ENCODE assay signal across 8 mouse cellular contexts in genomic region chr2:120871447-120872336, GRCm38 (mm10). TPM values are rescaled to one million over a fixed set of nuclear protein-coding genes. Genes with fewer than 3 reads are reported as not detected.
DNase-seq lines count a peak whose midpoint lies in the region; TF ChIP-seq lines count a peak whose summit lies in the region.
"Had no signal": no experiment of that assay in that cellular context is flagged by ENCODE, and none has a peak within 500 bp of the region (broad histone marks: within the 10 kb centered on the region; RNA-seq: fewer than 3 reads in every experiment).

No protein-coding gene starts in this region.

- no peak for TF ChIP-seq POLR2A in heart, adult 2 months (IDR thresholded peaks at IDR 0.05; ENCODE audit: insufficient read depth, low read depth, low read length)

- no peak overlapping the region for H3K4me3 ChIP-seq in heart, adult 2 months
- H3K4me3 ChIP-seq: embryonic facial prominence, embryonic 13.5 days had no signal

- no peaks in the 10 kb centered on the region for H3K79me2 ChIP-seq in heart, adult 2 months (replicated peaks; ENCODE audit: control insufficient read depth, insufficient read depth, low read length)

- no peak overlapping the region for H3K9ac ChIP-seq in heart, adult 2 months (ENCODE audit: low read depth, low read length)
- H3K9ac ChIP-seq: embryonic facial prominence, embryonic 13.5 days had no signal

- peaks cover 9% of the 10 kb centered on the region for H3K36me3 ChIP-seq in heart, adult 2 months (ENCODE audit: control insufficient read depth, insufficient read depth, low read length)

- no peak for TF ChIP-seq EP300 in heart, adult 2 months (IDR thresholded peaks at IDR 0.05; ENCODE audit: insufficient read depth, low read depth, low read length)

- peak; percentile 52 for DNase-seq in kidney, postnatal 10 days
- no peak for DNase-seq in kidney, adult 18-20 months
- peak; percentile 69 for DNase-seq in MN1 (ENCODE audit: low spot score)
- no peak for DNase-seq in heart, adult 2 months
- peak; percentile 64 for DNase-seq in lung, postnatal 10 days
- DNase-seq in thymus, postnatal 0 days (ENCODE audit: low spot score): no peak
- no peak for DNase-seq in B cell, adult 2 months

- 30% methylated on average over 9 of the region's 9 CpGs for WGBS in heart, adult 2 months

- peak overlapping the region; percentile 50 for H3K27ac ChIP-seq in heart, adult 2 months
- H3K27ac ChIP-seq: embryonic facial prominence, embryonic 13.5 days had no signal

- no peak for TF ChIP-seq CTCF in heart, adult 2 months (IDR thresholded peaks at IDR 0.05)

- intact Hi-C loops in heart, adult 2 months (cut with DNase I): loop anchor here (5.0 kb wide), 1 partner anchor 139 kb away; no protein-coding TSS in a partner anchor

- peaks cover 6% of the 10 kb centered on the region for H3K4me1 ChIP-seq in heart, adult 2 months (ENCODE audit: control insufficient read depth, insufficient read depth, low read length)
- H3K4me1 ChIP-seq: embryonic facial prominence, embryonic 13.5 days had no signal

- H3K27me3 ChIP-seq in heart, adult 2 months (ENCODE audit: control insufficient read depth, insufficient read depth, low read length): no peaks in the 10 kb centered on the region
- H3K27me3 ChIP-seq: embryonic facial prominence, embryonic 13.5 days had no signal

RNA-seq across cellular contexts. Expression of gene Ttbk2, which starts 21.3 kb away (rescaled TPM):
- 10 to 100 TPM; 12.6 to 13.3 TPM for total RNA-seq in heart, adult 2 months (2021)
- 2.0 and 3.4 TPM in 2 replicates for polyA plus RNA-seq in heart, adult 2 months (2012; rRNA removed)
- polyA plus RNA-seq in thymus, postnatal 0 days (2015; fragmentation: Nextera tagmentation; extraction: Ambion mirVana): 2.7 and 3.7 TPM in 2 replicates

RNA-seq across cellular contexts. Expression of gene Cdan1, which starts 21.8 kb away (rescaled TPM):
- 10 to 100 TPM in 1 of 2 experiments, 1 to 10 TPM in 1; 9.8 to 12.8 TPM for total RNA-seq in heart, adult 2 months (2021)
- 14.0 and 15.0 TPM in 2 replicates for polyA plus RNA-seq in heart, adult 2 months (2012; rRNA removed)
- polyA plus RNA-seq in thymus, postnatal 0 days (2015; fragmentation: Nextera tagmentation; extraction: Ambion mirVana): 8.2 and 8.7 TPM in 2 replicates

Comparison
In these comparisons a context has a peak if more than half of its experiments do, and no peak if none do; other contexts are left out.
1. DNase-seq: peak in kidney, postnatal 10 days (single experiment), MN1 (single experiment) and lung, postnatal 10 days (single experiment); none in kidney, adult 18-20 months (single experiment), heart, adult 2 months (0 of 2), thymus, postnatal 0 days (single experiment) and B cell, adult 2 months (0 of 2).